Mouse (Mus musculus): Measurements from ENCODE around the gene Prr9. TPM values are rescaled to one million over a fixed set of nuclear protein-coding genes. Genes with fewer than 3 reads are reported as not detected.

Gene Prr9
- polyA plus RNA-seq, 1 experiment from 2014 or later, result not detected

GRCm38 (mm10) chr3:92110790-92111189, 13.0 kb downstream of the Prr9 start:
- Histone ChIP-seq H3K27ac (ENCODE audit: low read length) (no peak overlapping the region), H3K27me3 (replicated peaks; ENCODE audit: control insufficient read depth, insufficient read depth, low read length) (no peaks in the 10 kb centered on the region), H3K4me3 (replicated peaks; ENCODE audit: low read length) (no peak overlapping the region), H3K4me2 (ENCODE audit: low read length) (no peak overlapping the region), H3K9me3 (ENCODE audit: control insufficient read depth, low read length) (no peaks in the 10 kb centered on the region), H3K36me3 (ENCODE audit: control insufficient read depth, insufficient read depth) (no peaks in the 10 kb centered on the region), H3K9ac (replicated peaks; ENCODE audit: low read depth, low read length) (no peak overlapping the region), H3K4me1 (replicated peaks; ENCODE audit: control insufficient read depth, insufficient read depth, low read length) (no peaks in the 10 kb centered on the region)
- no peak for ATAC-seq

DNA sequence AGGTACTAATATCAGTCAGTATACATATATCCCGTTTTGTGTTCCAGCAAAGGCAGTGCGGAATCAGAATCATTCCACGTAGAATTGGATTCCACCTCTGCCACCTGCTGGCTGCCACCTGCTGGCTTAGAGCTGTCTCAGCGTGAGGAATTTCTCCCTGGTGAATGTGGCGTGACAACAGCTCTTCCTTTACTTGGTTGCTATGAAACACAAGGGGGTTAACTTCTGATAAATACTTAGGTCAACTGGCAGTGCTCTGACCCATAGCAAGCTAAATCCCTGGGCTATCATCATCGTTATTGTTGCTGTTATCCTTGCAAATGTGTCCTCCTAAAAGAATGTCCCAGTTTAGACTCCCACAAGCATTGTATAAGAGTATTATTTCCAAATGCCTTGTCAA, 17.2 kb downstream of the Prr9 start:
- Histone ChIP-seq H3K4me2 (ENCODE audit: low read length) (no peak overlapping the region), H3K9ac (replicated peaks; ENCODE audit: low read depth, low read length) (no peak overlapping the region), H3K36me3 (ENCODE audit: control insufficient read depth, insufficient read depth) (no peaks in the 10 kb centered on the region), H3K27me3 (replicated peaks; ENCODE audit: control insufficient read depth, insufficient read depth, low read length) (no peaks in the 10 kb centered on the region), H3K9me3 (ENCODE audit: control insufficient read depth, low read length) (no peaks in the 10 kb centered on the region), H3K4me1 (replicated peaks; ENCODE audit: control insufficient read depth, insufficient read depth, low read length) (no peaks in the 10 kb centered on the region), H3K27ac (ENCODE audit: low read length) (no peak overlapping the region), H3K4me3 (replicated peaks; ENCODE audit: low read length) (no peak overlapping the region)
- WGBS, result 3% methylated on average over 6 of the region's 6 CpGs
- 0 out of 2 replicates have a peak, but pooled peaks have one; percentile 55 for ATAC-seq

GRCm38 (mm10) chr3:92083042-92083441, 40.7 kb downstream of the Prr9 start, which contains the start of gene Lor:
Gene Lor (minus strand): TSS chr3:92083142.
- WGBS, result 89% methylated on average over 2 of the region's 2 CpGs

DNA sequence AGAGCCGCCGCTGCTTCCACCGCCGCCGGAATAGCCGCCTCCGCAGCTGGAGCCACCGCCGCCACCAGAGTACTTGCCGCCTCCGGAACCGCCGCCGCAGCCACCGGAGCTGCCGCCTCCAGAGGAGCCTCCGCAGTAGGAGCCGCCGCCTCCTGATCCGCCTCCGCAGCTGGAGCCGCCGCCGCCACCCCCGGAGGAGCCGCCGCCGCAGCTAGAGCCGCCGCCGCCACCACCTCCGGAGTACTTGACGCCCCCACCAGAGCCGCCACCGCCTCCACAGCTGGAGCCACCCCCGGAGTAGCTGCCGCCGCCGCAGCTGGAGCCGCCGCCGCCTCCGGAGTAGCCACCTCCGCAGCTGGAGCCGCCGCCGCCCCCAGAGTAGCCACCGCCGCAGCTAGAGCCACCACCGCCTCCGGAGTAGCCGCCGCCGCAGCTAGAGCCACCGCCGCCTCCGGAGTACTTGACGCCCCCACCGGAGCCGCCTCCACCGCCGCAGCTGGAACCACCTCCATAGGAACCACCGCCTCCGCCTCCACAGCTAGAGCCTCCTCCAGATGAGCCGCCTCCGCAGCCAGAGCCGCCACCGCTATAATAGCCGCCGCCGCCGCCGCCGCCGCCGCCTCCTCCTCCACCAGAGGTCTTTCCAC, 42.3 kb downstream of the Prr9 start:
- no peaks in the 10 kb centered on the region for H3K9me3 ChIP-seq (ENCODE audit: control insufficient read depth, low read length)
- H3K4me3 ChIP-seq (replicated peaks; ENCODE audit: low read length), result peak overlapping the region; percentile 71
- no peaks in the 10 kb centered on the region for H3K36me3 ChIP-seq (ENCODE audit: control insufficient read depth, insufficient read depth)
- peak; percentile 77 for ATAC-seq
- H3K4me1 ChIP-seq (replicated peaks; ENCODE audit: control insufficient read depth, insufficient read depth, low read length), result peaks cover 10% of the 10 kb centered on the region
- H3K9ac ChIP-seq (replicated peaks; ENCODE audit: low read depth, low read length), result peak overlapping the region; percentile 70
- WGBS, result under 1% methylated on average over 71 of the region's 76 CpGs
- peak overlapping the region; percentile 86 for H3K27ac ChIP-seq (ENCODE audit: low read length)
- peak overlapping the region; percentile 92 for H3K4me2 ChIP-seq (ENCODE audit: low read length)
- H3K27me3 ChIP-seq (replicated peaks; ENCODE audit: control insufficient read depth, insufficient read depth, low read length), result peaks cover 25% of the 10 kb centered on the region

More at GRCm38 (mm10) chr3:92083042-92083441, 40.7 kb downstream of the Prr9 start, which contains the start of gene Lor:
- H3K9ac ChIP-seq (replicated peaks; ENCODE audit: low read depth, low read length), result no peak within 1 kb of the TSS
- H3K36me3 ChIP-seq (ENCODE audit: control insufficient read depth, insufficient read depth), result no peaks in the 10 kb centered on the region
- H3K9me3 ChIP-seq (ENCODE audit: control insufficient read depth, low read length), result no peaks in the 10 kb centered on the region
- no peak within 1 kb of the TSS for H3K27ac ChIP-seq (ENCODE audit: low read length)
- peak within 1 kb of the TSS; percentile 71 for H3K4me3 ChIP-seq (replicated peaks; ENCODE audit: low read length)
- no peak within 1 kb of the TSS for H3K4me2 ChIP-seq (ENCODE audit: low read length)
- no peak for ATAC-seq
- peaks cover 25% of the 10 kb centered on the region for H3K27me3 ChIP-seq (replicated peaks; ENCODE audit: control insufficient read depth, insufficient read depth, low read length)
- H3K4me1 ChIP-seq (replicated peaks; ENCODE audit: control insufficient read depth, insufficient read depth, low read length), result peaks cover 10% of the 10 kb centered on the region

GRCm38 (mm10) chr3:92080462-92081284, 43.1 kb downstream of the Prr9 start:
- H3K27ac ChIP-seq (ENCODE audit: low read length), result peak overlapping the region; percentile 86
- H3K36me3 ChIP-seq (ENCODE audit: control insufficient read depth, insufficient read depth), result no peaks in the 10 kb centered on the region
- peak overlapping the region; percentile 70 for H3K9ac ChIP-seq (replicated peaks; ENCODE audit: low read depth, low read length)
- H3K27me3 ChIP-seq (replicated peaks; ENCODE audit: control insufficient read depth, insufficient read depth, low read length), result peaks cover 25% of the 10 kb centered on the region
- no peaks in the 10 kb centered on the region for H3K9me3 ChIP-seq (ENCODE audit: control insufficient read depth, low read length)
- H3K4me3 ChIP-seq (replicated peaks; ENCODE audit: low read length), result peak overlapping the region; percentile 71
- H3K4me1 ChIP-seq (replicated peaks; ENCODE audit: control insufficient read depth, insufficient read depth, low read length), result peaks cover 10% of the 10 kb centered on the region
- ATAC-seq, result peak; percentile 82
- peak overlapping the region; percentile 92 for H3K4me2 ChIP-seq (ENCODE audit: low read length)
- WGBS, result under 1% methylated on average over 67 of the region's 82 CpGs

Other genes starting within 250 kb of the Prr9 start
- gene Pglyrp3, start 109.4 kb downstream of the Prr9 start, polyA plus RNA-seq (2015; fragmentation: Nextera tagmentation; extraction: Ambion mirVana), result not detected in 2 replicates
- 2.3 and 2.7 TPM in 2 replicates for gene Lor, start 40.8 kb downstream of the Prr9 start, polyA plus RNA-seq (2015; fragmentation: Nextera tagmentation; extraction: Ambion mirVana)
- not detected in 2 replicates for gene Lelp1, start 18.8 kb upstream of the Prr9 start, polyA plus RNA-seq (2015; fragmentation: Nextera tagmentation; extraction: Ambion mirVana)
- not detected in 2 replicates for gene Sprr2a1, start 91.9 kb upstream of the Prr9 start, polyA plus RNA-seq (2015; fragmentation: Nextera tagmentation; extraction: Ambion mirVana)
- not detected in 2 replicates for gene Sprr2a2, start 92.0 kb upstream of the Prr9 start, polyA plus RNA-seq (2015; fragmentation: Nextera tagmentation; extraction: Ambion mirVana)
- gene Sprr2a3, start 161.5 kb upstream of the Prr9 start, polyA plus RNA-seq (2015; fragmentation: Nextera tagmentation; extraction: Ambion mirVana), result not detected in 2 replicates
- gene Sprr2b, start 192.7 kb upstream of the Prr9 start, polyA plus RNA-seq (2015; fragmentation: Nextera tagmentation; extraction: Ambion mirVana), result not detected in 2 replicates
- gene Sprr2d, start 215.2 kb upstream of the Prr9 start, polyA plus RNA-seq (2015; fragmentation: Nextera tagmentation; extraction: Ambion mirVana), result not detected in 2 replicates
- gene Sprr2e, start 228.2 kb upstream of the Prr9 start, polyA plus RNA-seq (2015; fragmentation: Nextera tagmentation; extraction: Ambion mirVana), result not detected in 2 replicates
- gene Sprr2f, start 241.2 kb upstream of the Prr9 start, polyA plus RNA-seq (2015; fragmentation: Nextera tagmentation; extraction: Ambion mirVana), result not detected in 2 replicates